Mouse (Mus musculus) lung, postnatal 4 days (tissue): ENCODE measurements around the gene Cfap43.
A peak's percentile ranks its signal among the peaks of the same experiment; 100 is the strongest.
"Not testable (repeated sequence)": the region's sequence is repeated elsewhere in the genome, so short reads cannot be mapped to it uniquely, and the experiment has no call there.

ENCODE experiments used
- DNase-seq, 2 experiments: peaks; one replicate each; pipeline ENCODE4 v3.0.0; 2021

Gene Cfap43

DNA sequence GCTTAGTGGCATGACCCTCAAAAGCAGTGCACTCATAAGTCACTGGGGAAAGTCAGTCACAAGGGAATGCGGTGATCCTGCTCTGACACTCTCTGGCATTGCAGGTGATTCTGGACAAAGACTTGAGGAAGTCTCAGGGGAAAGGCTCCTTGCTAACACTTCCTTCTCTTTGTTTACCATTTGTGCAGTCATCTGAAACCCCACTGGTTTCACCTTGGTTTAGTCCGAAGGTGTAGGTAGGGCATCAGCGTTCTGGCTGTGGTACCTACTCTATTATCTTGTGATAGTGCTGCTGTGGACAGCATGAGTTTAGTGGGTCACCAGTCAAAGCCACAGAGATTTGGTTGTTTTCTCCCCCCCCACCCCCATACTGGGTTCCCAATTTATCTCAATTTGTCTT is 69.4 kb downstream of the Cfap43 start:
- DNase-seq: no peak

DNA sequence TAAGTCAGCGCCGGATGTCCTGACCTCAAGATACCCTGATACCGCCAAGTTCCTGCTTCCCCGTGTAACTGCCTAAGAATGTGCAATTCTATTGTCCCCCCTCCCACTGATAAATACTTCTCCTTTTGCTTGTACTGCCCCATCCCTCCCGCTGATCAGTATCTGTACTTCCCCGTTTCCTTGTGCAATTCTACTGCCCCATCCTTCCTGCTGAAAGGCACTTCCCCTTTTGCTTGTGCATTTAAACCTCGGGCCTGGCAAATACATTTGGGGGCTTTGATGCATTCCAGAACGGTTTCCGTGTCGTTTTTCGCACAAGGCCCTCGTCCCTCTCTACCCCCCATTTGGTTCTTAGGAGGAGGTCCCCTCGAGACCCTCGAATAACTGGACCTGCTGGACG is 77.9 kb downstream of the Cfap43 start:
- not testable (repeated sequence) for DNase-seq

DNA sequence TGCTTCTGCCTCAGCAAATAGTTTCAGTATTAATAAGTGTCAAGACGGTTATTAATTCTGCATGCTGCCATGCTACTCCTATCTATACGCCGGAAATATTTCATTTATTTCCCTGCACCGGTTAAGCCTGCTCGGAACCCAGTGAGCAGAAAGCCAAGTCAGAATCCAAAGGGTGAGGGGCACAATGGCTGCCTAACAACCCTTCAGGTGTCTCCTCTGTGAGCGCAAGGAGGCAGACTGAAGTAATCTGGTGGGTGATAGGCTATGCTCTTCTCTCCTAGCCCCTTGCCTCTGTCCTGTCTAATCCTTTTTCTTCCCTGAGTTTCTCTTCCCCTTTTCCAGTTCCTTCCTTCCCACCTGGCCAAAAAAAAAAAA is 81.6 kb downstream of the Cfap43 start:
- no peak for DNase-seq

DNA sequence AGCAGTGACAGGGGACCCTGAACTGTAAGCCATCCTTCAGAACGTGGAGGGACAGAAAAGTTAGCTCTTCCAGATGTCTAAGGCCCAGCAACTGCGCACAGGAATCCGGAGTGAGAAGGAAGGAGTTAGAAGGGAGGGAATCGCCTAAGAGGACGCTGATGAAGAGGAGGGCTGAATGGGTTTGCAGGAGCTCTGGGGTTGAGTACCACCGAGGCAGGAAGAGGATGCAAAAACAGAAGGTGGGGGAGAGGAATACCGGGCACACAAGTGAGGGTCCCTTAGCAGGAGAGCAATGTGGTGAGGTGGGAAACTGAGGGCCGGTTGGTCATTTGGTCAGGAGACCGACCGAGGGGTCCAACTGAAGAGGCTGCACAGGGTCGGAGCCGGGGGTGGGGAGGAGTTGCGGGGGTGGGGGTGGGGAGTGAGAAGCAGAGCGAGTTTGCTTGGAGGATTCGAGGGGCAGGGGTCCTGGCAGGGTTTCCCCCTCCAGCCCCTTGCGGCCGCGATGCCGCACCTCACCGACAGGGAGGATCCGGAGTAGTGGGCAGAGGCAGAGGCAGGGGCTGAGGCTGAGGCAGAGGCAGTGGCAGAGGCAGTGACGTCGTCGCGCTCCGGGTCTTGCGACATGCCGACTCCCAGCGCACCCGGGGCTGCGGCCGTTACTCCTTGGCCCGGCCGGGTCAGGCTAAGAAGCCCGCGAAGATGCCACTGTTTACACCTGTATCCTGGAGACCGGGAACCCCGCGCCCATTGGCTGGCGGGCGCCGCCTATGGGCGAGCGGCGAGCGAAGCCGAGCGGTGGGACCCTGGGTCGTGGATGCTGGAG is 82.2 kb downstream of the Cfap43 start:
- DNase-seq: peak; percentile 67 to 76

DNA sequence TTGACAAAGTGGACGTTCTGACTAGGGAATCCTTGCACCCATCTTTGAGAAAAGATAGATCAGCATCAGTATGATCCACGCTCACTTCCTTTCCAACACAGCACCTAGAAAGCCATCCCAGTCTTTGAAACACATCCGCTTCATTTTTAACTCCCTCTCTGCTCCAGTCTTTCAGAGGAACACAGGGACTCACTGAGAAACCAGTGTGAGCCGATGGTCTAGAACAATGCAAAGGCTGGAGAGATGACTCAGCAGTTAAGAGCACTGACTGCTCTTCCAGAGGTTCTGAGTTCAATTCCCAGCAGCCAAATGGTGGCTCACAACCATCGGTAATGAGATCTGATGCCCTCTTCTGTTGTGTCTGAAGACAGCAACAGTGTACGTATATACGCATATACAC is 83.3 kb downstream of the Cfap43 start:
- DNase-seq: no peak

DNA sequence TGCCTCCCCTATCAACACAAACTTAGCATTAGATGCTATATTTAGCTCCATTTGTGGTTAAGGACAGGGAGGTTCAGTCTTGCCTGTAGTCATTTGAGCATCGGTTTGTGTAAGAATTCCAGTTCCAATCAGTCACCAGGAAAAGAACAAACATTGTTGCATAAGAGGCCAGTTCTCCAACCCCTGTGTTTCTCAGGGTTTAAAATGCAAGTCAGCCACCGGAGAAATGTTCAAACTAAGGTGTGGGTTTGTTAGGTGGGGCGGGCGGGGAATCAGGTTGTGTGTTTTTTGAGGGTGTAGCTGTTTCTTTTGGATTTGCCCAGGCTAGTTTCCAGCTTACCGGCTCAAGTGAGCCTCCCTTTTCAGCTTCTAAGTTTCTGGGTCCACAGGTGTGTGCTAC is 84.5 kb downstream of the Cfap43 start:
- no peak for DNase-seq

DNA sequence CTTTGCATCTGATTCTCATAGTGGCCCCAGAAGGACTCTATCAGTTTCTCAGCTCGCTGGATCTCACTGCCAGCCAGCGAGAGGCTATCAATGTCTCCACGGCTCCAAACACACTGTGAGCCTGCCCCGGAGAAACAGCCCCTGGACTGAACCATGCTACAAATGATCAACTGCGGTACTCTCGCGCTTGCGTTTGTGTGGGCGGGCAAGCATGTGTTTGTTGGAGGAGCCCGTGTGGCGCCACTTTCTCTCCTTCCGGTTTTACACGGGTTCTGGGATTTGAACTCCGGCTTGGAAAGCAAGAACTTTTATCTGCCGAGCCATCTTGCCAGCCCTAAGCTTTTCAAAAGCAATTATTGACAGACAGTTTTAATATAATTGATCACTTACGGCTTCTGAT is 86.8 kb downstream of the Cfap43 start:
- DNase-seq: no peak

DNA sequence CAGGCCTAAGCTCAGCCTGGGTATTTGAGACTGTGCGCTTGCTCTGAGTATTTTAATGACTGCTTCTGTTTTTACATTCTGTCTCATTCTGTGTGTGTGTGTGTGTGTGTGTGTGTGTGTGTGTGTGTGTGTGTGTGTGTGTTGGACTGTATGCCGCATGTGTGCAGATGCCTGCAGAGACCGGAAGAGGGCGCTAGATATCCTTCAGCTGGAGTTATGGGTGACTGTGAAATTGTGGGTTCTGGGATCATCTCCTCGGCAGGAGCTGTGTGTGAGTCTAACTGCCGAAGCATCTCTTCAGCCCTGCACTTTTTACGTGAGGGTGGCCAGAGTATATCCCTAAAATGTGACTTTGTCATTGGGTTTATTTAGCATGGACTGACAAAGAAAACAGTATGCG is 88.0 kb downstream of the Cfap43 start:
- DNase-seq: no peak

DNA sequence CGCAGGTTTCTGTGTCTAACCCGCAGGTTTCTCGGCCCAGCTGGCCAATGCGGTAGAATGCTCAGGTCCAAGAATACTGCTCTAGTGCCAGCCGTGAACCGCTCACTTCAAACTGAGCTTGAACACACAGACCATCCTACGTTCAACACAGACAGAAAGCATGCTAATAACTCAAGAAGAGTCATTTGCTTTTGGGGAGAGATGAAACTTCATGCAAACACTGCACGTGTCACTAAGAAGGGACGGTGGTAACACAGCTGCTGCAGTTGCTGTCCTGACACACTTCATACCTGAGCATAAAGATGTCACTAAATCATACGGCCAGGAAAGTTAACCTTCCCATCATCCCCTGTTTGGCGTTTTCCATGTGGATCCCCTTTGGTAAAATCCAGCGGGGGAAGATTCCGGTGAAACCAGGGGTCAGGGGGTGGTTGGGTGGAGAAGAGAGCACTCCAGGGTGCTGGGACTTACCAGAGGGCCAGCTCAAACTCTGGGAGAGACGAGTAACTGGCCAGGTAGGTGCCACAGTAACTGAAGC is 89.1 kb downstream of the Cfap43 start:
- no peak for DNase-seq

DNA sequence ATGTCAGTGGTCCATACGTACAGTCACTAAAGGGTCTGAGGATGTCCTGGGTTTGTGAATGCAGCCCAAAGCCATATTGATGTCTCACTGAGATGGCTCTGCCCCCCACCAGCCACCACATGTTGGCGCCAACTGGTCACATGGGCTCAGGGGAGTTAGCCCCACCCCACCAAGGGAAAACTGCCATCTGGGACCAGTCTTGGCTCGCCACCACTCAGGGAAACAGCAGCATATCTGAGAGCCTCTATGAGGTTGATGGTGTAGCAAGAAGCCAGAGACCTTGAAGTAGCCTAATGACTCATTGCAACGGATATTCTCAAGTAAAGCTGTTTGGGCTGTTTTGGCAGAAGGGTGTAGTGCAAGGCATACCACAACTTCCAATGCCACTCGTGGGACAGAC is 95.1 kb downstream of the Cfap43 start:
- no peak for DNase-seq

DNA sequence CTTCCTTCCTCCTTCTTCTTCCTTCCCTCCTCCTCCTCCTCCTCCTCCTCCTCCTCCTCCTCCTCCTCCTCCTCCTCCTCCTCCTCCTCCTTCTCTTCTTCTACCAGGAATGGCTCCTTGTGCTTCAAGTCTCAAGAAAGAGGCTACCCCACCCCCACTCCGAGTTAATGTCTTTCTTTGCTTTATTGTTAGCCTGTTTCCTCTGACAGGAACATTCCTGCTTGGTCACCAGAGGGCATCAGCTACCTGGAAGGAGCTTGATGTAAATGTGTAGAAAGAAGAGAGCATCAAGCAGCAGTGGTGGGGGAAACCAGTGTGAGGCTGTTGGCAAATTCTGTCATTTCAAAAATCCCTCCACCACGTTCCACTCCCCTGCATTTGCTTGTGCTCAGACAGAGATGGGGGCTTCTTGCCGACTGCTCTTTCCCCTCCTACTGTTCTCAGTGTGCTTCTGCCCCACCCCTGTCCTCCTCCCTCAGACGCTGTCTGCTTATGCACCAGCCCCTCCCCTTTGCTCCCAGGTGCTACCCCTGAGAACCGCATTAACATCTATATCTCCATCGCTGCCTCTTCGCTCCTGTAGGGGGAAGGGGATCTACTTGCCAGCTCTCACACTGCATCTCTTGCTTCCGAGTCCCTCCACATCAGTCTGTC is 96.8 kb downstream of the Cfap43 start:
- DNase-seq: peak in 1 of 2 experiments; percentile 24

DNA sequence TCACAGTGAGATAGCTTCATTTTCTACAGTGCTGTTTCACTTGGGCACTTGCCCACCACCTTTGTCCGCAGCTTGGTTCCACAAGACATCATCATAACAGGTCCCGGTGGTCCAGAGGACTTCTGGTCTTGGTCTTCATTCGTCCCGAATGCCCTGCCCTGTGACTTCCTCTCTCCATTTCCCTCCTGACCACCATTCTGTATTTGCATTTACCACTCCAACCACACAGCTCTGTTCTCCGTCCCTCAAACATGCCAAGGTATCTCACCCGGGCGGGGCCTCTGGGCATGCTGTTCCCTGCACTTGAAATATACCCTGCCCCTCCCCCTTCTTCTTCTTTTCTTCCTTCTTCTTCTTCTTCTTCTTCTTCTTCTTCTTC is 97.6 kb downstream of the Cfap43 start:
- no peak for DNase-seq

DNA sequence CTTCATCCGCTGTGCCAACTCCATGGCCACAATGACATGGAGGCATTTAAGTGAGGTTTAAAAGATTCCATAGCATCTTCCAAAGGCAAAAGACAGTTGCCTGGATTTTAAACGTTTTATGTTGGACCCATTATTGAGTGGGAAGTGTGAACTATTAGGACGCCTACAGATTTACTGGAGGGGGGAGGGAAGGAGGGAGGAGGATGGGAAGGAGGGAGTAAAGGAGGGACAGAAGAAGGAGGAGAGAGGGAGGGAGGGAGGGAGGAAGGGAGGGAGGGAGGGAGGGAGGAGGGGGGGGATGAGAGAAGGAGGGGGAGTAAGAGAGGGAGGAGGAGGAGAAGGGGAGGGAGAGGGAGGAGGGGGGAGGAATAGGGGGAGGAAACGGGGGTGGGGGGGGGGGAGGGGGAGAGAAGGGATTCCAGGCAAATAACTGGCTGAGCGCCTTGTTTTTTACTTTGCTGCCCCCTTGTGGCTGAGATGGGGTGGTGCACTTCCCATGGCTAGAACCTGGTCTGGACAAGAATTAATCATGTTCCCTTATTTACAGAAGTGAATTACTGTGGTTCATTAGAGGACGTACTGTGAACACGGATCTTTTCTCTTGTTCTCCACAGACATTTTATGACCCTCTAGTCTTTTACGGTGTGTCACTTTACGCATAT is 98.1 kb downstream of the Cfap43 start:
- peak; percentile 68 to 79 for DNase-seq

DNA sequence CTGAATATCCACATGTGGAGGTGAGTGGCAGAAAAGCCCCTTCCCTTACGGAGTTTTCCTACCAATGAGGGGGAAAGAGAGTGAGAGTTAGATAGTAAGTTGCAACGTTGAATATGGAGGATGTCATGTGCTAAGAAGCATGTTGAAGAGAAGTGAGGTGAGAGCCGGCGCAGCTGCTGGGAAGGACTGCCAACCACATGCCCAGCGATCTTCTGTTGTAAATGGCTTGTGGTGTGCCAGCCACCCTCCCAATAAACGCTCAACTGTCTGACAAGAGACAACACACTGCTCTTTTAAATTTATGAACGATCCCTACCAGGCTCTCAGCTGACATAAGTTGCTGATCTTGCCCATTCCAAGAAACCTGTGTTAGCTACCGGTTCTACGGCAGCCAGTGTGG is 101.4 kb downstream of the Cfap43 start:
- DNase-seq: no peak

DNA sequence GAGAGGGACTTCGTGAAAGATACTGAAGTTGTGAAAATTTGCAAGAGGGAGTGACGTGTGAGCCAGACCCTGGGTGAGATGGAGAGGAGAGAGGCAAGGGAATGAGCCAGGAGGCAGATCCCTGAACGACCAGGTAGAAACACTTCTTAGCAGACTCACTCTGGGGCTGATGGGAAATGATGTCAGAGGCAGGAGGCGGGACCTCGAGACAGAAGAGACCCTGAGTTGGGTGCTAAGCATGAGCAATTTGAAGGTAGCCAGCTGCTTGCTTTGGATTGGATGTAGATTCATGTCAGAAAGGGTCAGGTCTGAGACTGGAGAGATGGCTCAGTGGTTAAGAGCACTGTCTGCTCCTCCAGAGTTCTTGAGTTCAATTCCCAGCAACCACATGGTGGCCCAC is 104.4 kb downstream of the Cfap43 start:
- DNase-seq: no peak

DNA sequence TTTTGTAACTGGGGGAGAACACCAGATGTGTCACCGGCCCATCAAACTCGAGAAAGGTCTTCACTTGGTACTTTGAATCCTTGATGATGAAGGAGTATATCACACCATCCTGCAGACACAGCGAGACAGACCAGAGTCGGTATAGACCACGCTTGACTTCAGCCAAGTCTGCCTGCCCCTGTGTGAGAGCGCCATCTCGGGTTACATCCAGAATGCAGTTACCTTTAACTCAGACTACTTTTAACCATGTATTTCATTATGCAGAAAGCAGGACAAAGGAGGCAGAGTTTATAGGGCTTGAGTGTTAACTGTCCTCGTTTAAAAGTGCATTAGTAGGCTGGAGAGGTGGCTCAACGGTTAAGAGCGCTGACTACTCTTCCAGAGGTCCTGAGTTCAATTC is 107.0 kb downstream of the Cfap43 start:
- DNase-seq: no peak

DNA sequence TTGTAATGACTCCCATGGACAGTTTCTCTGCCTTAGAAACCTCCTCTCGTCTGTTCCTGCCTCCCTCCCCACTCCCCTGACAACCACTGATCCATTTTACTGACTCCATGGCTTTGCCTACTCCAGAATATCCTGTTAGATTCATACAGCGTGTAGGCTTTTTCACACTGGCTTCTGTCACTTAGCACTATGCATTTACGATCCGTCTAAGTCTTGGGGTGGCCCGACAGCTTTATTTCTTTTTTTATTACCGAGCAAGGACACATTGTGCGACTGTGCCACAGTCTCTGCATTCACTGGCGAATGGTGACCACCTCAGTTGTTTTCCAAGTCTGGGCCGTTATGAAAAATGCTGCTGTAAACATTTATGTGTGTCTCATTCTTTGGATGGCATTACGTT is 120.5 kb downstream of the Cfap43 start:
- no peak for DNase-seq

DNA sequence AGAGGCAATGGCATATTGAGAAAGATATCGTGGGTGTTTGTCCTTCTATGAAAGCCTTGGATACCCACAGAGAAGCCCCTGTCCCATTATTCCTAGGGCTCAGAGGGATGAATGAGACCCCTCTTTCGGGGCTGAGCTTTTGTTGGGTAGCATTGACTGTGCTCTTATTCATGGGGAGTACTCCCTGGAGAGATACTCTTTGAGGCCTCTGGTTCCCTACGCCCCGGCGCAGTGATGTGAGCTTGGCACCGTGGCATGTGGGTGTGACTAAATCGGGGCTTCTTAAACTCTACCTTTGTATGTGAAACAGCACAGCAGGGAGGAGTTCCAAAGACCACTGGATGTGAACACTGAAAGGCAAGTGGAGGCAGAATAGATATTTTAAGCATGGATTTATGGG is 122.4 kb downstream of the Cfap43 start:
- no peak for DNase-seq

DNA sequence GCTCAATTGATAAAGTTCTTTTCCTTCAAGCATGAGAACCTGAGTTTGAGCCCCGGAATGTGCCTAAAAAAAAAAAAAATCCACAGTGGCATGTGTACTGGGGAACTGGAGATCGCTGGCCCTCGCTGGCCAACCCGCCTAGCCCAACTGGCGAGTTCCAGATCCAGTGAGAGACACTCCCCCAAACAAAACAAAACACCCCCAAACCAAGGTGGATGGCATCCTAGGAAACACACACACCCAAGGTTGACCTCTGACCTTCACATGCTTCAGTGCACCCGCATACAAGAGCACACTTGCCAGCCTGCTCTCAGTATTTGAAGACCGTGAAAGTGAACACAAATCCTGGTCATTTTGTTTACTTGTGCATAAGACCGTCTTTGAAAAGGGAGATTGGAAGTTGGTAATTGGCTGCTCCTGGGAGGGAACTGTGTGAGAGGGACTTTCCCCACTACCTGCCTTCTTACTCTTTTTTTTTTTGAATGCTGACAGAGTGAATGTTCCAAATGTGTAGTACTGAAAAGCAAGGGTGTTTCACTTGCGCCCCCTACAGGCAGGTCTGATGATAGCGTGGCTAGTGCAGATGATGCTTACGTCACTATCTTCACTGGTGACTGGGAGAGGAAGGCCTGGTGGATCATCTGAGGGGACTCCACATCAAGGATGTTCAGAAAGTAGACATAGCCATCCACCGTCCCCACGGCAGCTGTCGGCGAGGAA is 123.9 kb downstream of the Cfap43 start:
- peak; percentile 65 to 78 for DNase-seq

DNA sequence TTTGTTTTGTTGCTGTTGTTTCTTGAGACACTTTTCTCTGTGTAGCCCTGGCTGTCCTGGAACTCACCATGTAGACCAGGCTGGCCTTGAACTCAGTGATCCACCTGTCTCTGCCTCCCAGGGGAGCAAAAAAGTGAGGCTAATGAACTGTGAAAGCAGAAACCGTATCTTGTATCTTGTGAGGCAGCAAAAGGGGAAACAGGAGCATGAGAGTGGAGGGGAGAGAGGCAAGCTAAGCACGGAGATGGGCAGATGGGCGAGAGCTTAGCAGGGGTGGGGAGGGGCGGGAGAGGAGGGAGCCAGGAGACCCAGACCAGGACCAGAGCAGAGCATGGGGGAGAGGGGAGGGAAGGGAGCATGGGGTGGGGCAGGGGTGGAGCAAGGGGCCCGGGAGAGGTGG is 124.8 kb downstream of the Cfap43 start:
- no peak for DNase-seq

DNA sequence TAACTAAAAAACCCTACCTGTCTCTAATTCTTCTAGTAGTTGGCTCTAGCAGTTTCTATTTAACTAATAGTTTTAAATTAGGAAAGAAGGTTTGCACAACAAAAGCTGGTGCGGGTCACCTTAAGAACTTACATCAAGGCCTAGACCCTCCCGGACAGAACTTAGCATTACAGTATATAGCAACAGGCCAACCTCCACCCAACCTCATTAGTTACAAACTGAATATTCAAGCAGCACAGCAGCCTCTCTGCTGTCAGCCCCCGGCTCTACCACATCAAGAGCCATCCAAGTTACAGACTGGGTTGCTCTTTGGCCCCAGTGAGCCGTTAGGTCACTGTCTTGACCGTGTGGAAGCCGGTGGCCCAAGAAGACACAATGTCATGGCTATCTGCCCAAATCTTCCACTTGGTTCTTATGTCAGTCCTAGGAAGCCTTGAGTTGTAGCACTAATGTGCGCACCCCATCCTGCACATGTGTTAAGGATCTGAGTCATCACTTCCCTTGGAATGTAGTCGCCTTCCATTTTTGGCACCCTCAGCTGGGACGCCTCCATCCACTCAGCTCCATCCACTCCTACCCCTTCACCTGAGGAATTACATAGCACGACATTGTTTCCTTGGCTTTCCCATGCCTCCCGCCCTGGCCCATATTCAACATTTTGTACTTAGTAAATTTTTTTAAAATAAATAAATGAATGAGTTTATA is 128.6 kb downstream of the Cfap43 start:
- DNase-seq: no peak

DNA sequence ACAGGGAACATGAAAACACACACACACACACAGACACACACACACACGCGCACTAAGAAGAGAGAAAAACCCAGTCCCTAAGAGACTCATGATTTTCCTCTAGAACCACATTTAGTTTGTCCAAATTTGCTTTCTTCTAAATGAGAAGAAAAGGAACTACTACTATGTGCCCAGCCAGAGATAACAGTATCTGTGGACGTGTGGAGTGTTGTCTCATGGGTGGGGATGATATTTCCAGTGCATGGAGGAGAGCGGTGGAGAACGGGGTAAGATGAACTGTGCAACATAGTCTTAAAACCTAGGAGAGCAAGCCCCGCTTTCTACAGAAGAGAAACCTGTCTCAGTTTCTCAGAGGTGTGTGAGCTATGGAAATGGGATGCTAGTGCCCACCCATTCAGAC is 135.2 kb downstream of the Cfap43 start:
- DNase-seq: no peak

DNA sequence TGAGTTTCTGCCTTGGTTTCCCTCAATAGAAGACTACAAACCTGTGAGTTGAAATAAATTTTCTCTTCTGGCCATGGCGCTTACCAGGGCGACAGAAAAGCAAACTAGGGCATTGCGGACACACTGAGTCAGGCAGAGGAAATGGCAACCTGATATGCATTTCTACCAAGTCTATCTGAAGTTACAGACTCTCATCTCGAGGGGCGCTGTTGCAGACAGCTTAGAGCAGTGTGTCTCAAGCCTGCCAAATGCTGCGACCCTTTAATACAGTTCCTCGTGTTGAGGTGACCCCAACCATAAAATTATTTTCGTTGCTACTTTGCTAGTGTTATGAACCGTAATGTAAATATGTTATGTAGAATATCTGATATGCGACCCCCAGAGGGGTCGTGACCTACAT is 138.1 kb downstream of the Cfap43 start:
- no peak for DNase-seq
